Mouse (Mus musculus): Measurements from ENCODE around the gene Btbd2.

Gene Btbd2

GRCm38 (mm10) chr10:80619465-80620244 lies 37.2 kb downstream of the Btbd2 start:
- Histone ChIP-seq H3K4me3 (replicated peaks; ENCODE audit: low read length) (peak overlapping the region; percentile 95), H3K36me3 (ENCODE audit: insufficient read depth, low read length) (peaks cover 32% of the 10 kb centered on the region), H3K4me1 (replicated peaks; ENCODE audit: low read depth, low read length) (peaks cover 57% of the 10 kb centered on the region), H3K27me3 (ENCODE audit: insufficient read depth, low read length) (no peaks in the 10 kb centered on the region), H3K9me3 (ENCODE audit: low read length) (no peaks in the 10 kb centered on the region)
- TF ChIP-seq NANOG (IDR thresholded peaks at IDR 0.05; ENCODE audit: borderline replicate concordance, low read length) (no peak), POU5F1 (IDR thresholded peaks at IDR 0.05; ENCODE audit: borderline replicate concordance, low read length) (no peak), CTCF (conservative IDR thresholded peaks at IDR 0.05; ENCODE audit: low read length) (no peak)

GRCm38 (mm10) chr10:80618181-80618580 lies 38.7 kb downstream of the Btbd2 start:
- H3K4me1 ChIP-seq (replicated peaks; ENCODE audit: low read depth, low read length), result peaks cover 57% of the 10 kb centered on the region
- TF ChIP-seq CTCF (conservative IDR thresholded peaks at IDR 0.05; ENCODE audit: low read length), result no peak
- TF ChIP-seq POU5F1 (IDR thresholded peaks at IDR 0.05; ENCODE audit: borderline replicate concordance, low read length), result no peak
- TF ChIP-seq NANOG (IDR thresholded peaks at IDR 0.05; ENCODE audit: borderline replicate concordance, low read length), result no peak
- peaks cover 38% of the 10 kb centered on the region for H3K36me3 ChIP-seq (ENCODE audit: insufficient read depth, low read length)
- no peak overlapping the region for H3K4me3 ChIP-seq (replicated peaks; ENCODE audit: low read length)
- no peaks in the 10 kb centered on the region for H3K27me3 ChIP-seq (ENCODE audit: insufficient read depth, low read length)
- H3K9me3 ChIP-seq (ENCODE audit: low read length), result no peaks in the 10 kb centered on the region

- Histone ChIP-seq H3K36me3 (ENCODE audit: insufficient read depth, low read length) (peaks cover 76% of the 10 kb centered on the region), H3K27me3 (ENCODE audit: insufficient read depth, low read length) (no peaks in the 10 kb centered on the region), H3K4me3 (replicated peaks; ENCODE audit: low read length) (no peak overlapping the region), H3K4me1 (replicated peaks; ENCODE audit: low read depth, low read length) (peaks cover 57% of the 10 kb centered on the region), H3K9me3 (ENCODE audit: low read length) (no peaks in the 10 kb centered on the region)
- TF ChIP-seq NANOG (IDR thresholded peaks at IDR 0.05; ENCODE audit: borderline replicate concordance, low read length), result no peak
- TF ChIP-seq POU5F1 (IDR thresholded peaks at IDR 0.05; ENCODE audit: borderline replicate concordance, low read length), result no peak
- no peak for TF ChIP-seq CTCF (conservative IDR thresholded peaks at IDR 0.05; ENCODE audit: low read length)
Observed at GRCm38 (mm10) chr10:80614351-80614750, 42.5 kb downstream of the Btbd2 start.

- Histone ChIP-seq H3K27me3 (ENCODE audit: insufficient read depth, low read length) (no peaks in the 10 kb centered on the region), H3K4me3 (replicated peaks; ENCODE audit: low read length) (no peak overlapping the region), H3K9me3 (ENCODE audit: low read length) (no peaks in the 10 kb centered on the region), H3K36me3 (ENCODE audit: insufficient read depth, low read length) (peaks cover 82% of the 10 kb centered on the region), H3K4me1 (replicated peaks; ENCODE audit: low read depth, low read length) (peaks cover 61% of the 10 kb centered on the region)
- TF ChIP-seq NANOG (IDR thresholded peaks at IDR 0.05; ENCODE audit: borderline replicate concordance, low read length) (no peak), CTCF (conservative IDR thresholded peaks at IDR 0.05; ENCODE audit: low read length) (peak; percentile 19; the same call in 1 of the 2 replicates), POU5F1 (IDR thresholded peaks at IDR 0.05; ENCODE audit: borderline replicate concordance, low read length) (no peak)
Observed at GRCm38 (mm10) chr10:80613821-80614220, 43.0 kb downstream of the Btbd2 start.

GRCm38 (mm10) chr10:80611905-80612304 lies 45.0 kb downstream of the Btbd2 start:
- H3K4me1 ChIP-seq (replicated peaks; ENCODE audit: low read depth, low read length), result peaks cover 68% of the 10 kb centered on the region
- TF ChIP-seq POU5F1 (IDR thresholded peaks at IDR 0.05; ENCODE audit: borderline replicate concordance, low read length) (no peak), NANOG (IDR thresholded peaks at IDR 0.05; ENCODE audit: borderline replicate concordance, low read length) (no peak), CTCF (conservative IDR thresholded peaks at IDR 0.05; ENCODE audit: low read length) (no peak)
- H3K9me3 ChIP-seq (ENCODE audit: low read length), result no peaks in the 10 kb centered on the region
- H3K36me3 ChIP-seq (ENCODE audit: insufficient read depth, low read length), result peaks cover 97% of the 10 kb centered on the region
- no peaks in the 10 kb centered on the region for H3K27me3 ChIP-seq (ENCODE audit: insufficient read depth, low read length)
- H3K4me3 ChIP-seq (replicated peaks; ENCODE audit: low read length), result no peak overlapping the region

- no peak overlapping the region for H3K4me3 ChIP-seq (replicated peaks; ENCODE audit: low read length)
- no peaks in the 10 kb centered on the region for H3K27me3 ChIP-seq (ENCODE audit: insufficient read depth, low read length)
- TF ChIP-seq NANOG (IDR thresholded peaks at IDR 0.05; ENCODE audit: borderline replicate concordance, low read length) (no peak), POU5F1 (IDR thresholded peaks at IDR 0.05; ENCODE audit: borderline replicate concordance, low read length) (no peak), CTCF (conservative IDR thresholded peaks at IDR 0.05; ENCODE audit: low read length) (peak; percentile 94)
- peaks cover 96% of the 10 kb centered on the region for H3K36me3 ChIP-seq (ENCODE audit: insufficient read depth, low read length)
- H3K4me1 ChIP-seq (replicated peaks; ENCODE audit: low read depth, low read length), result peaks cover 76% of the 10 kb centered on the region
- no peaks in the 10 kb centered on the region for H3K9me3 ChIP-seq (ENCODE audit: low read length)
Observed at GRCm38 (mm10) chr10:80611024-80611423, 45.8 kb downstream of the Btbd2 start.

GRCm38 (mm10) chr10:80610116-80610785 lies 46.6 kb downstream of the Btbd2 start:
- no peaks in the 10 kb centered on the region for H3K9me3 ChIP-seq (ENCODE audit: low read length)
- peaks cover 88% of the 10 kb centered on the region for H3K36me3 ChIP-seq (ENCODE audit: insufficient read depth, low read length)
- H3K27me3 ChIP-seq (ENCODE audit: insufficient read depth, low read length), result no peaks in the 10 kb centered on the region
- no peak overlapping the region for H3K4me3 ChIP-seq (replicated peaks; ENCODE audit: low read length)
- peaks cover 76% of the 10 kb centered on the region for H3K4me1 ChIP-seq (replicated peaks; ENCODE audit: low read depth, low read length)
- TF ChIP-seq CTCF (conservative IDR thresholded peaks at IDR 0.05; ENCODE audit: low read length), result no peak
- no peak for TF ChIP-seq POU5F1 (IDR thresholded peaks at IDR 0.05; ENCODE audit: borderline replicate concordance, low read length)
- no peak for TF ChIP-seq NANOG (IDR thresholded peaks at IDR 0.05; ENCODE audit: borderline replicate concordance, low read length)

GRCm38 (mm10) chr10:80609269-80609924 lies 47.5 kb downstream of the Btbd2 start:
- H3K4me3 ChIP-seq (replicated peaks; ENCODE audit: low read length), result 0 out of 2 replicates have a peak overlapping the region, but pooled peaks have one; percentile 20
- peaks cover 82% of the 10 kb centered on the region for H3K4me1 ChIP-seq (replicated peaks; ENCODE audit: low read depth, low read length)
- TF ChIP-seq POU5F1 (IDR thresholded peaks at IDR 0.05; ENCODE audit: borderline replicate concordance, low read length) (no peak), NANOG (IDR thresholded peaks at IDR 0.05; ENCODE audit: borderline replicate concordance, low read length) (no peak), CTCF (conservative IDR thresholded peaks at IDR 0.05; ENCODE audit: low read length) (no peak)
- H3K9me3 ChIP-seq (ENCODE audit: low read length), result no peaks in the 10 kb centered on the region
- peaks cover 83% of the 10 kb centered on the region for H3K36me3 ChIP-seq (ENCODE audit: insufficient read depth, low read length)
- H3K27me3 ChIP-seq (ENCODE audit: insufficient read depth, low read length), result no peaks in the 10 kb centered on the region

Data from E14TG2a.4 (cell line).